Mouse (Mus musculus): ENCODE measurements around the gene Cd164l2. TPM values are rescaled to one million over a fixed set of nuclear protein-coding genes. Genes with fewer than 3 reads are reported as not detected.

Gene Cd164l2
- polyA plus RNA-seq, 1 experiment from 2014 or later: 0.70 TPM

GRCm38 (mm10) chr4:133250609-133251008 is 38.7 kb downstream of the Cd164l2 start:
- 7% methylated on average over 22 of the region's 22 CpGs for WGBS
- Histone ChIP-seq H3K4me2 (peak overlapping the region; percentile 57), H3K4me3 (ENCODE audit: low read depth, low read length) (peak overlapping the region; percentile 31), H3K27ac (ENCODE audit: low read depth, low read length) (no peak overlapping the region), H3K4me1 (replicated peaks; ENCODE audit: control insufficient read depth, insufficient read depth, low read length) (peaks cover 31% of the 10 kb centered on the region), H3K36me3 (ENCODE audit: control insufficient read depth, insufficient read depth, low read length) (no peaks in the 10 kb centered on the region), H3K9me3 (ENCODE audit: control insufficient read depth, low read length) (no peaks in the 10 kb centered on the region), H3K27me3 (replicated peaks; ENCODE audit: control insufficient read depth, insufficient read depth, low read length) (peaks cover 48% of the 10 kb centered on the region), H3K9ac (ENCODE audit: low read depth, low read length) (no peak overlapping the region)
- DNase-seq (ENCODE audit: low spot score) (peak; percentile 89), ATAC-seq (replicated peaks; ENCODE audit: low FRiP score) (no peak)

- Histone ChIP-seq H3K27ac (ENCODE audit: low read depth, low read length) (no peak overlapping the region), H3K27me3 (replicated peaks; ENCODE audit: control insufficient read depth, insufficient read depth, low read length) (peaks cover 50% of the 10 kb centered on the region), H3K9ac (ENCODE audit: low read depth, low read length) (no peak overlapping the region), H3K36me3 (ENCODE audit: control insufficient read depth, insufficient read depth, low read length) (no peaks in the 10 kb centered on the region), H3K4me3 (ENCODE audit: low read depth, low read length) (peak overlapping the region; percentile 31), H3K4me2 (peak overlapping the region; percentile 57), H3K4me1 (replicated peaks; ENCODE audit: control insufficient read depth, insufficient read depth, low read length) (peaks cover 31% of the 10 kb centered on the region), H3K9me3 (ENCODE audit: control insufficient read depth, low read length) (no peaks in the 10 kb centered on the region)
- DNase-seq (ENCODE audit: low spot score) (no peak), ATAC-seq (replicated peaks; ENCODE audit: low FRiP score) (no peak)
- 20% methylated on average over 31 of the region's 31 CpGs for WGBS
These were observed 39.3 kb downstream of the Cd164l2 start for GRCm38 (mm10) chr4:133251214-133251613.

GRCm38 (mm10) chr4:133252089-133252488 is 40.2 kb downstream of the Cd164l2 start:
- no peak overlapping the region for H3K27ac ChIP-seq (ENCODE audit: low read depth, low read length)
- peaks cover 52% of the 10 kb centered on the region for H3K27me3 ChIP-seq (replicated peaks; ENCODE audit: control insufficient read depth, insufficient read depth, low read length)
- no peak overlapping the region for H3K4me2 ChIP-seq
- WGBS: 59% methylated on average over 4 of the region's 4 CpGs
- no peaks in the 10 kb centered on the region for H3K9me3 ChIP-seq (ENCODE audit: control insufficient read depth, low read length)
- DNase-seq (ENCODE audit: low spot score) (no peak), ATAC-seq (replicated peaks; ENCODE audit: low FRiP score) (no peak)
- no peaks in the 10 kb centered on the region for H3K36me3 ChIP-seq (ENCODE audit: control insufficient read depth, insufficient read depth, low read length)
- no peak overlapping the region for H3K9ac ChIP-seq (ENCODE audit: low read depth, low read length)
- H3K4me1 ChIP-seq (replicated peaks; ENCODE audit: control insufficient read depth, insufficient read depth, low read length): peaks cover 25% of the 10 kb centered on the region
- H3K4me3 ChIP-seq (ENCODE audit: low read depth, low read length): no peak overlapping the region

- DNase-seq (ENCODE audit: low spot score) (no peak), ATAC-seq (replicated peaks; ENCODE audit: low FRiP score) (no peak)
- no peak overlapping the region for H3K9ac ChIP-seq (ENCODE audit: low read depth, low read length)
- H3K27ac ChIP-seq (ENCODE audit: low read depth, low read length): no peak overlapping the region
- no peak overlapping the region for H3K4me2 ChIP-seq
- H3K4me3 ChIP-seq (ENCODE audit: low read depth, low read length): no peak overlapping the region
- 88% methylated on average over 12 of the region's 12 CpGs for WGBS
- H3K4me1 ChIP-seq (replicated peaks; ENCODE audit: control insufficient read depth, insufficient read depth, low read length): peaks cover 15% of the 10 kb centered on the region
- H3K9me3 ChIP-seq (ENCODE audit: control insufficient read depth, low read length): no peaks in the 10 kb centered on the region
- peaks cover 54% of the 10 kb centered on the region for H3K27me3 ChIP-seq (replicated peaks; ENCODE audit: control insufficient read depth, insufficient read depth, low read length)
- H3K36me3 ChIP-seq (ENCODE audit: control insufficient read depth, insufficient read depth, low read length): no peaks in the 10 kb centered on the region
These were observed 41.5 kb downstream of the Cd164l2 start for GRCm38 (mm10) chr4:133253412-133253811.

- ATAC-seq (replicated peaks; ENCODE audit: low FRiP score) (no peak), DNase-seq (ENCODE audit: low spot score) (no peak)
- 55% methylated on average over 6 of the region's 6 CpGs for WGBS
- Histone ChIP-seq H3K36me3 (ENCODE audit: control insufficient read depth, insufficient read depth, low read length) (no peaks in the 10 kb centered on the region), H3K27me3 (replicated peaks; ENCODE audit: control insufficient read depth, insufficient read depth, low read length) (peaks cover 48% of the 10 kb centered on the region), H3K4me1 (replicated peaks; ENCODE audit: control insufficient read depth, insufficient read depth, low read length) (peaks cover 6% of the 10 kb centered on the region), H3K27ac (ENCODE audit: low read depth, low read length) (no peak overlapping the region), H3K4me2 (no peak overlapping the region), H3K9me3 (ENCODE audit: control insufficient read depth, low read length) (no peaks in the 10 kb centered on the region), H3K9ac (ENCODE audit: low read depth, low read length) (no peak overlapping the region), H3K4me3 (ENCODE audit: low read depth, low read length) (no peak overlapping the region)
These were observed 43.5 kb downstream of the Cd164l2 start for GRCm38 (mm10) chr4:133255392-133255791.

- DNase-seq (ENCODE audit: low spot score) (no peak), ATAC-seq (replicated peaks; ENCODE audit: low FRiP score) (no peak)
- Histone ChIP-seq H3K4me1 (replicated peaks; ENCODE audit: control insufficient read depth, insufficient read depth, low read length) (no peaks in the 10 kb centered on the region), H3K27me3 (replicated peaks; ENCODE audit: control insufficient read depth, insufficient read depth, low read length) (peaks cover 36% of the 10 kb centered on the region), H3K4me2 (peak overlapping the region; percentile 12; the same call in 1 of the 2 replicates), H3K36me3 (ENCODE audit: control insufficient read depth, insufficient read depth, low read length) (no peaks in the 10 kb centered on the region), H3K9ac (ENCODE audit: low read depth, low read length) (no peak overlapping the region), H3K4me3 (ENCODE audit: low read depth, low read length) (no peak overlapping the region), H3K27ac (ENCODE audit: low read depth, low read length) (no peak overlapping the region), H3K9me3 (ENCODE audit: control insufficient read depth, low read length) (no peaks in the 10 kb centered on the region)
- WGBS: 18% methylated on average over 24 of the region's 24 CpGs
These were observed 44.9 kb downstream of the Cd164l2 start for GRCm38 (mm10) chr4:133256820-133257219.

- Histone ChIP-seq H3K9me3 (ENCODE audit: control insufficient read depth, low read length) (no peaks in the 10 kb centered on the region), H3K27me3 (replicated peaks; ENCODE audit: control insufficient read depth, insufficient read depth, low read length) (peaks cover 32% of the 10 kb centered on the region), H3K27ac (ENCODE audit: low read depth, low read length) (no peak overlapping the region), H3K4me2 (peak overlapping the region; percentile 12; the same call in 1 of the 2 replicates), H3K4me1 (replicated peaks; ENCODE audit: control insufficient read depth, insufficient read depth, low read length) (no peaks in the 10 kb centered on the region), H3K9ac (ENCODE audit: low read depth, low read length) (no peak overlapping the region), H3K4me3 (ENCODE audit: low read depth, low read length) (no peak overlapping the region), H3K36me3 (ENCODE audit: control insufficient read depth, insufficient read depth, low read length) (no peaks in the 10 kb centered on the region)
- DNase-seq (ENCODE audit: low spot score) (no peak), ATAC-seq (replicated peaks; ENCODE audit: low FRiP score) (no peak)
- 41% methylated on average over 12 of the region's 12 CpGs for WGBS
These were observed 45.3 kb downstream of the Cd164l2 start for GRCm38 (mm10) chr4:133257230-133257629.

GRCm38 (mm10) chr4:133257798-133258408 is 46.0 kb downstream of the Cd164l2 start:
- Histone ChIP-seq H3K27me3 (replicated peaks; ENCODE audit: control insufficient read depth, insufficient read depth, low read length) (peaks cover 30% of the 10 kb centered on the region), H3K4me2 (no peak overlapping the region), H3K4me1 (replicated peaks; ENCODE audit: control insufficient read depth, insufficient read depth, low read length) (peaks cover 2% of the 10 kb centered on the region; the same call in 1 of the 2 replicates), H3K27ac (ENCODE audit: low read depth, low read length) (no peak overlapping the region), H3K4me3 (ENCODE audit: low read depth, low read length) (no peak overlapping the region), H3K36me3 (ENCODE audit: control insufficient read depth, insufficient read depth, low read length) (no peaks in the 10 kb centered on the region), H3K9ac (ENCODE audit: low read depth, low read length) (no peak overlapping the region), H3K9me3 (ENCODE audit: control insufficient read depth, low read length) (no peaks in the 10 kb centered on the region)
- ATAC-seq (replicated peaks; ENCODE audit: low FRiP score): no peak
- 65% methylated on average over 12 of the region's 12 CpGs for WGBS
- DNase-seq (ENCODE audit: low spot score): no peak

- H3K27ac ChIP-seq (ENCODE audit: low read depth, low read length): no peak overlapping the region
- H3K27me3 ChIP-seq (replicated peaks; ENCODE audit: control insufficient read depth, insufficient read depth, low read length): peaks cover 15% of the 10 kb centered on the region
- H3K36me3 ChIP-seq (ENCODE audit: control insufficient read depth, insufficient read depth, low read length): peaks cover 23% of the 10 kb centered on the region
- H3K9me3 ChIP-seq (ENCODE audit: control insufficient read depth, low read length): no peaks in the 10 kb centered on the region
- peaks cover 5% of the 10 kb centered on the region; the same call in 1 of the 2 replicates for H3K4me1 ChIP-seq (replicated peaks; ENCODE audit: control insufficient read depth, insufficient read depth, low read length)
- H3K9ac ChIP-seq (ENCODE audit: low read depth, low read length): no peak overlapping the region
- 59% methylated on average over 10 of the region's 10 CpGs for WGBS
- ATAC-seq (replicated peaks; ENCODE audit: low FRiP score) (no peak), DNase-seq (ENCODE audit: low spot score) (no peak)
- no peak overlapping the region for H3K4me3 ChIP-seq (ENCODE audit: low read depth, low read length)
- H3K4me2 ChIP-seq: no peak overlapping the region
These were observed 49.9 kb downstream of the Cd164l2 start for GRCm38 (mm10) chr4:133261641-133262374.
